Mouse (Mus musculus) small intestine, adult 2 months (tissue): ENCODE measurements around the gene Pcgf1. TPM values are rescaled to one million over a fixed set of nuclear protein-coding genes. Genes with fewer than 3 reads are reported as not detected.

Experiments used
- H3K27ac ChIP-seq: fragments of 200-500 bp; 2 replicates; pipeline ENCODE4 v1.5.1; 2012; ENCODE audit warnings: low read depth, low read length, control low read depth, inconsistent platforms; ENCODE audit not compliant: insufficient read depth
- H3K27me3 ChIP-seq: fragments of 200-500 bp; 2 replicates; pipeline ENCODE4 v1.6.1; 2012; ENCODE audit warnings: mild to moderate bottlenecking, moderate library complexity, low read length, inconsistent platforms; ENCODE audit not compliant: control insufficient read depth, insufficient read depth
- H3K36me3 ChIP-seq: fragments of 200-500 bp; 2 replicates; pipeline ENCODE4 v1.6.1; 2012; ENCODE audit warnings: mild to moderate bottlenecking, low read length, control low read depth, inconsistent platforms; ENCODE audit not compliant: control insufficient read depth, insufficient read depth
- H3K4me1 ChIP-seq: fragments of 200-500 bp; 2 replicates; pipeline ENCODE4 v1.6.1; 2012; ENCODE audit warnings: low read length, inconsistent platforms, mixed read lengths; ENCODE audit not compliant: control insufficient read depth, insufficient read depth, insufficient read length
- H3K4me3 ChIP-seq: fragments of 200-500 bp; 2 replicates; pipeline ENCODE4 v1.5.1; 2012; ENCODE audit warnings: low read depth, mild to moderate bottlenecking, control low read depth, inconsistent platforms, low read length, moderate library complexity
- CTCF ChIP-seq: fragments of 200-500 bp; IDR thresholded peaks from 2 replicates; pipeline ENCODE4 v1.5.1; 2012; ENCODE audit warnings: low read depth, mild to moderate bottlenecking, control low read depth, inconsistent platforms, low read length, moderate library complexity, mixed read lengths; ENCODE audit not compliant: insufficient replicate concordance, insufficient read length; ENCODE audit errors: extremely low read depth
- POLR2A ChIP-seq: fragments of 200-500 bp; IDR thresholded peaks from 2 replicates; pipeline ENCODE4 v1.6.1; 2012; ENCODE audit warnings: low read depth, mild to moderate bottlenecking, control low read depth, inconsistent platforms, low read length, moderate library complexity
- WGBS: fragments of 180-500 bp; shearing (Covaris S2); methylation state at CpG from one replicate; pipeline ENCODE4 v1.1.7; 2018; 5-methylcytosine and 5-hydroxymethylcytosine counted together
- polyA plus RNA-seq: library from polyadenylated mRNA; depleted of rRNA; stranded (reverse); fragments of >200 nt; gene quantifications from 2 replicates; pipeline ENCODE4 v1.2.3, GENCODE M21; 2012

Gene Pcgf1
- polyA plus RNA-seq, 1 experiment, result 9.9 TPM

- TF ChIP-seq POLR2A (no peak), CTCF (no peak)
- WGBS, result 73% methylated on average over 5 of the region's 5 CpGs
- Histone ChIP-seq H3K4me3 (peak overlapping the region; percentile 95), H3K27me3 (no peaks in the 10 kb centered on the region), H3K4me1 (peaks cover 14% of the 10 kb centered on the region), H3K36me3 (peaks cover 6% of the 10 kb centered on the region; the same call in 1 of the 2 replicates), H3K27ac (no peak overlapping the region)
These were observed 43.1 kb upstream of the Pcgf1 start for GRCm38 (mm10) chr6:83034463-83035055.

- no peak overlapping the region for H3K4me3 ChIP-seq
- 86% methylated on average over 8 of the region's 8 CpGs for WGBS
These were observed 40.5 kb upstream of the Pcgf1 start for GRCm38 (mm10) chr6:83037188-83037587.

GRCm38 (mm10) chr6:83038496-83039012, 39.1 kb upstream of the Pcgf1 start:
- TF ChIP-seq POLR2A, result no peak; the same call in 1 of the 2 replicates
- TF ChIP-seq CTCF, result no peak
- 10% methylated on average over 24 of the region's 24 CpGs for WGBS
- Histone ChIP-seq H3K4me3 (peak overlapping the region; percentile 47), H3K27ac (no peak overlapping the region), H3K36me3 (no peaks in the 10 kb centered on the region), H3K27me3 (no peaks in the 10 kb centered on the region), H3K4me1 (peaks cover 11% of the 10 kb centered on the region)

More at GRCm38 (mm10) chr6:83037188-83037587, 40.5 kb upstream of the Pcgf1 start:
- H3K36me3 ChIP-seq, result no peaks in the 10 kb centered on the region
- H3K27me3 ChIP-seq, result no peaks in the 10 kb centered on the region
- no peak for TF ChIP-seq CTCF
- TF ChIP-seq POLR2A, result no peak
- H3K4me1 ChIP-seq, result peaks cover 12% of the 10 kb centered on the region
- no peak overlapping the region for H3K27ac ChIP-seq

- TF ChIP-seq POLR2A (no peak), CTCF (no peak)
- no peak overlapping the region for H3K27ac ChIP-seq
These were observed 37.1 kb upstream of the Pcgf1 start for GRCm38 (mm10) chr6:83040601-83041000.

GRCm38 (mm10) chr6:83043561-83043960, 34.1 kb upstream of the Pcgf1 start:
- no peak overlapping the region for H3K27ac ChIP-seq
- no peak overlapping the region for H3K4me3 ChIP-seq
- no peaks in the 10 kb centered on the region for H3K27me3 ChIP-seq
- H3K4me1 ChIP-seq, result peaks cover 11% of the 10 kb centered on the region
- WGBS, result 79% methylated on average over 6 of the region's 6 CpGs
- TF ChIP-seq CTCF (no peak), POLR2A (no peak)
- H3K36me3 ChIP-seq, result no peaks in the 10 kb centered on the region

More at GRCm38 (mm10) chr6:83040601-83041000, 37.1 kb upstream of the Pcgf1 start:
- Histone ChIP-seq H3K4me1 (peaks cover 7% of the 10 kb centered on the region), H3K4me3 (no peak overlapping the region), H3K27me3 (no peaks in the 10 kb centered on the region), H3K36me3 (no peaks in the 10 kb centered on the region)
- 86% methylated on average over 5 of the region's 5 CpGs for WGBS

- 92% methylated on average over 5 of the region's 5 CpGs for WGBS
- Histone ChIP-seq H3K4me3 (no peak overlapping the region), H3K27ac (no peak overlapping the region), H3K4me1 (peaks cover 8% of the 10 kb centered on the region; the same call in 1 of the 2 replicates), H3K27me3 (no peaks in the 10 kb centered on the region), H3K36me3 (no peaks in the 10 kb centered on the region)
- no peak for TF ChIP-seq CTCF
- TF ChIP-seq POLR2A, result no peak
These were observed 33.7 kb upstream of the Pcgf1 start for GRCm38 (mm10) chr6:83043993-83044392.

GRCm38 (mm10) chr6:83044742-83045141, 32.9 kb upstream of the Pcgf1 start:
- Histone ChIP-seq H3K27ac (no peak overlapping the region), H3K27me3 (no peaks in the 10 kb centered on the region), H3K36me3 (no peaks in the 10 kb centered on the region), H3K4me3 (no peak overlapping the region), H3K4me1 (peaks cover 8% of the 10 kb centered on the region; the same call in 1 of the 2 replicates)
- TF ChIP-seq CTCF (no peak), POLR2A (no peak)
- 64% methylated on average over 9 of the region's 9 CpGs for WGBS

- H3K4me3 ChIP-seq, result no peak overlapping the region
- TF ChIP-seq CTCF (no peak), POLR2A (no peak)
- peaks cover 15% of the 10 kb centered on the region; the same call in 1 of the 2 replicates for H3K4me1 ChIP-seq
- H3K27ac ChIP-seq, result no peak overlapping the region
- no peaks in the 10 kb centered on the region for H3K27me3 ChIP-seq
- 0 out of 2 replicates have a peak, but pooled peaks cover 5% of the 10 kb centered on the region for H3K36me3 ChIP-seq
- WGBS, result 83% methylated on average over 10 of the region's 10 CpGs
These were observed 28.3 kb upstream of the Pcgf1 start for GRCm38 (mm10) chr6:83049367-83049766.
